Mouse (Mus musculus) heart, embryonic 14.5 days (tissue): Measurements from ENCODE around the gene Daam2. TPM values are rescaled to one million over a fixed set of nuclear protein-coding genes. Genes with fewer than 3 reads are reported as not detected.

Experiments
- ATAC-seq: fragments of 200-750 bp; cut with Nextera tagmentation; 2 replicates; pipeline ENCODE4 v1.8.0; 2017; ENCODE audit warnings: low read depth, moderate TSS enrichment; ENCODE audit not compliant: insufficient number of reproducible peaks, insufficient read depth, low FRiP score
- H3K27ac ChIP-seq, 2 experiments: fragments of 200-500 bp in 1 of 2; fragments of 300-500 bp in 1 of 2; sonication (generic) in 1 of 2; replicated peaks in 1 of 2; 2 replicates each; pipeline ENCODE4 v1.5.1; 2012 to 2014; ENCODE audit warnings: low read depth in 2 of 2, low read length in 2 of 2, control low read depth in 1 of 2, mild to moderate bottlenecking in 1 of 2, mixed read lengths in 1 of 2; ENCODE audit not compliant: control insufficient read depth in 1 of 2, insufficient read depth in 1 of 2
- H3K27me3 ChIP-seq: fragments of 300-500 bp; sonication (generic); 2 replicates; pipeline ENCODE4 v1.6.1; 2014; ENCODE audit warnings: mild to moderate bottlenecking, low read length, control low read depth; ENCODE audit not compliant: control insufficient read depth, insufficient read depth
- H3K36me3 ChIP-seq: fragments of 300-500 bp; sonication (generic); 2 replicates; pipeline ENCODE4 v1.6.1; 2014; ENCODE audit warnings: mild to moderate bottlenecking, control low read depth, low read length, mixed read lengths; ENCODE audit not compliant: control insufficient read depth, insufficient read depth
- H3K4me1 ChIP-seq, 2 experiments: fragments of 200-500 bp in 1 of 2; fragments of 300-500 bp in 1 of 2; sonication (generic) in 1 of 2; 2 replicates each; pipeline ENCODE4 v1.6.1; 2012 to 2014; ENCODE audit warnings: low read length in 2 of 2, control low read depth in 1 of 2, mixed read lengths in 1 of 2; ENCODE audit not compliant: control insufficient read depth in 2 of 2, insufficient read depth in 2 of 2
- H3K4me2 ChIP-seq: fragments of 300-500 bp; sonication (generic); 2 replicates; pipeline ENCODE4 v1.6.1; 2014; ENCODE audit warnings: mild to moderate bottlenecking, low read length
- H3K4me3 ChIP-seq, 2 experiments: fragments of 200-500 bp in 1 of 2; fragments of 300-500 bp in 1 of 2; sonication (generic) in 1 of 2; 2 replicates each; pipeline ENCODE4 v1.5.1; 2012 to 2014; ENCODE audit warnings: low read length in 2 of 2, mild to moderate bottlenecking in 2 of 2, control low read depth in 1 of 2, low read depth in 1 of 2, moderate library complexity in 1 of 2; ENCODE audit not compliant: control insufficient read depth in 1 of 2, insufficient read depth in 1 of 2
- H3K9ac ChIP-seq: fragments of 300-500 bp; sonication (generic); 2 replicates; pipeline ENCODE4 v1.6.1; 2014; ENCODE audit warnings: mild to moderate bottlenecking, low read length
- H3K9me3 ChIP-seq: fragments of 300-500 bp; sonication (generic); 2 replicates; pipeline ENCODE4 v1.6.1; 2016; ENCODE audit warnings: low read length, control low read depth; ENCODE audit not compliant: control insufficient read depth
- WGBS: fragments of 180-500 bp; shearing (Covaris S2); extraction: QIAGEN DNeasy Blood & Tissue Kit; methylation state at CpG from one replicate; pipeline ENCODE4 v1.1.7; 2014; 5-methylcytosine and 5-hydroxymethylcytosine counted together
- polyA plus RNA-seq: library from polyadenylated mRNA; unstranded; fragments of >200 nt; fragmentation: Nextera tagmentation; extraction: Ambion mirVana; gene quantifications from 2 replicates; pipeline ENCODE4 v1.2.1, GENCODE M21; 2014

Gene Daam2
- polyA plus RNA-seq, 1 experiment from 2014 or later, result 4.7 TPM

GRCm38 (mm10) chr17:49551991-49552390, 12.2 kb downstream of the Daam2 start:
- Histone ChIP-seq H3K27me3 (no peaks in the 10 kb centered on the region), H3K36me3 (0 out of 2 replicates have a peak, but pooled peaks cover 3% of the 10 kb centered on the region), H3K4me2 (no peak overlapping the region), H3K9ac (no peak overlapping the region), H3K4me3 (no peak overlapping the region), H3K4me1 (no peaks in the 10 kb centered on the region), H3K27ac (no peak overlapping the region), H3K9me3 (no peaks in the 10 kb centered on the region)
- no peak for ATAC-seq
- WGBS, result 78% methylated on average over 7 of the region's 7 CpGs

- Histone ChIP-seq H3K9ac (no peak overlapping the region), H3K4me3 (no peak overlapping the region), H3K9me3 (no peaks in the 10 kb centered on the region), H3K4me2 (no peak overlapping the region), H3K36me3 (0 out of 2 replicates have a peak, but pooled peaks cover 3% of the 10 kb centered on the region), H3K27me3 (no peaks in the 10 kb centered on the region), H3K27ac (no peak overlapping the region), H3K4me1 (no peaks in the 10 kb centered on the region)
- ATAC-seq, result no peak
- 45% methylated on average over 2 of the region's 2 CpGs for WGBS
Measured at GRCm38 (mm10) chr17:49551465-49551864, 12.7 kb downstream of the Daam2 start.

GRCm38 (mm10) chr17:49545997-49546396, 18.1 kb downstream of the Daam2 start:
- H3K36me3 ChIP-seq, result 0 out of 2 replicates have a peak, but pooled peaks cover 3% of the 10 kb centered on the region
- no peak overlapping the region for H3K4me3 ChIP-seq
- no peak overlapping the region for H3K4me2 ChIP-seq
- 0 out of 4 replicates have a peak, but pooled peaks cover 0 to 2% of the 10 kb centered on the region in 2 experiments for H3K4me1 ChIP-seq
- H3K27ac ChIP-seq, result no peak overlapping the region
- 52% methylated on average over 4 of the region's 4 CpGs for WGBS
- ATAC-seq, result no peak
- H3K9ac ChIP-seq, result no peak overlapping the region
- no peaks in the 10 kb centered on the region for H3K27me3 ChIP-seq
- H3K9me3 ChIP-seq, result no peaks in the 10 kb centered on the region

GRCm38 (mm10) chr17:49545424-49545823, 18.7 kb downstream of the Daam2 start:
- no peak overlapping the region for H3K4me2 ChIP-seq
- H3K4me1 ChIP-seq, result 0 out of 4 replicates have a peak, but pooled peaks cover 0 to 2% of the 10 kb centered on the region in 2 experiments
- WGBS, result 36% methylated on average over 4 of the region's 4 CpGs
- H3K4me3 ChIP-seq, result no peak overlapping the region
- no peaks in the 10 kb centered on the region for H3K27me3 ChIP-seq
- H3K36me3 ChIP-seq, result 0 out of 2 replicates have a peak, but pooled peaks cover 3% of the 10 kb centered on the region
- H3K27ac ChIP-seq, result no peak overlapping the region
- H3K9me3 ChIP-seq, result no peaks in the 10 kb centered on the region
- ATAC-seq, result no peak
- H3K9ac ChIP-seq, result no peak overlapping the region

GRCm38 (mm10) chr17:49544561-49544960, 19.6 kb downstream of the Daam2 start:
- Histone ChIP-seq H3K4me3 (no peak overlapping the region), H3K9ac (no peak overlapping the region), H3K4me2 (no peak overlapping the region), H3K4me1 (peaks cover 2% of the 10 kb centered on the region in 2 experiments; a peak in 1 of 4 replicates), H3K9me3 (no peaks in the 10 kb centered on the region), H3K27me3 (no peaks in the 10 kb centered on the region), H3K27ac (no peak overlapping the region), H3K36me3 (0 out of 2 replicates have a peak, but pooled peaks cover 2% of the 10 kb centered on the region)
- ATAC-seq, result no peak
- 93% methylated on average over 2 of the region's 2 CpGs for WGBS

- Histone ChIP-seq H3K9me3 (no peaks in the 10 kb centered on the region), H3K9ac (no peak overlapping the region), H3K4me2 (no peak overlapping the region), H3K4me1 (peaks cover 3 to 5% of the 10 kb centered on the region in 2 experiments; a peak in 2 of 4 replicates), H3K27ac (no peak overlapping the region), H3K36me3 (no peaks in the 10 kb centered on the region), H3K27me3 (no peaks in the 10 kb centered on the region), H3K4me3 (no peak overlapping the region)
- WGBS, result 82% methylated on average over 14 of the region's 14 CpGs
- no peak for ATAC-seq
Measured at GRCm38 (mm10) chr17:49540706-49541105, 23.4 kb downstream of the Daam2 start.

- no peak overlapping the region for H3K4me3 ChIP-seq
- H3K4me1 ChIP-seq, result peaks cover 6 to 9% of the 10 kb centered on the region in 2 experiments; a peak in 3 of 4 replicates
- 0 out of 2 replicates have a peak, but pooled peaks have one; percentile 7 for ATAC-seq
- H3K4me2 ChIP-seq, result no peak overlapping the region
- no peaks in the 10 kb centered on the region for H3K9me3 ChIP-seq
- no peaks in the 10 kb centered on the region for H3K27me3 ChIP-seq
- H3K27ac ChIP-seq, result no peak overlapping the region
- H3K9ac ChIP-seq, result no peak overlapping the region
- WGBS, result 58% methylated on average over 8 of the region's 8 CpGs
- no peaks in the 10 kb centered on the region for H3K36me3 ChIP-seq
Measured at GRCm38 (mm10) chr17:49539204-49539603, 24.9 kb downstream of the Daam2 start.

- Histone ChIP-seq H3K4me3 (no peak overlapping the region), H3K9ac (no peak overlapping the region), H3K27me3 (no peaks in the 10 kb centered on the region), H3K4me1 (peaks cover 6 to 9% of the 10 kb centered on the region in 2 experiments; a peak in 3 of 4 replicates), H3K27ac (no peak overlapping the region), H3K4me2 (no peak overlapping the region), H3K36me3 (no peaks in the 10 kb centered on the region), H3K9me3 (no peaks in the 10 kb centered on the region)
- ATAC-seq, result no peak
- 55% methylated on average over 4 of the region's 4 CpGs for WGBS
Measured at GRCm38 (mm10) chr17:49535580-49535979, 28.6 kb downstream of the Daam2 start.
